Comparison of ENCODE assay signal across 14 mouse cellular contexts in genomic region chr13:104397814-104398213, GRCm38 (mm10).
DNase-seq lines count a peak whose midpoint lies in the region; ATAC-seq lines count a peak whose summit lies in the region.
"Had no signal": no experiment of that assay in that cellular context is flagged by ENCODE, and none has a peak within 500 bp of the region (broad histone marks: within the 10 kb centered on the region; RNA-seq: fewer than 3 reads in every experiment).

No protein-coding gene starts in this region.

- H3K9ac ChIP-seq in neural tube, embryonic 15.5 days (replicated peaks): no peak overlapping the region
- H3K9ac ChIP-seq: embryonic facial prominence, embryonic 15.5 days; liver, postnatal 0 days had no signal

- no peaks in the 10 kb centered on the region for H3K36me3 ChIP-seq in neural tube, embryonic 15.5 days
- H3K36me3 ChIP-seq: embryonic facial prominence, embryonic 15.5 days had no signal

- no peak for ATAC-seq in neural tube, embryonic 15.5 days (ENCODE audit: low FRiP score)
- ATAC-seq: liver, postnatal 0 days had no signal

- peak; percentile 22 to 69 for DNase-seq in adrenal gland, adult (ENCODE audit: inconsistent age in 2 of 2, low spot score in 1 of 2)
- DNase-seq in adrenal gland, adult 18-20 months (ENCODE audit: low spot score in 2 of 2): no peak
- peak; percentile 19 for DNase-seq in kidney, postnatal 10 days
- no peak for DNase-seq in kidney, adult 18-20 months
- DNase-seq in right cerebral cortex, adult 2 months (ENCODE audit: low spot score in 2 of 2): peak; percentile 3 to 22
- no peak for DNase-seq in right cerebral cortex, postnatal 25 days
- no peak for DNase-seq in thymus, postnatal 25 days
- DNase-seq: cerebellum, adult 11-12 months; gastrocnemius, adult 2 months; layer of hippocampus, postnatal 36 days; liver, postnatal 0 days; thymus, postnatal 4 days had no signal

- H3K4me1 ChIP-seq in neural tube, embryonic 15.5 days: no peaks in the 10 kb centered on the region
- H3K4me1 ChIP-seq: embryonic facial prominence, embryonic 15.5 days had no signal

- no peaks in the 10 kb centered on the region for H3K27me3 ChIP-seq in neural tube, embryonic 15.5 days (replicated peaks)
- H3K27me3 ChIP-seq: embryonic facial prominence, embryonic 15.5 days had no signal

- no peak overlapping the region for H3K27ac ChIP-seq in neural tube, embryonic 15.5 days (replicated peaks)
- H3K27ac ChIP-seq: embryonic facial prominence, embryonic 15.5 days; gastrocnemius, adult 2 months had no signal

- H3K4me3 ChIP-seq in neural tube, embryonic 15.5 days (replicated peaks): no peak overlapping the region
- H3K4me3 ChIP-seq: embryonic facial prominence, embryonic 15.5 days; gastrocnemius, adult 2 months had no signal

- no peak overlapping the region for H3K4me2 ChIP-seq in neural tube, embryonic 15.5 days
- H3K4me2 ChIP-seq: embryonic facial prominence, embryonic 15.5 days had no signal

- no peaks in the 10 kb centered on the region for H3K9me3 ChIP-seq in neural tube, embryonic 15.5 days (replicated peaks)
- H3K9me3 ChIP-seq: embryonic facial prominence, embryonic 15.5 days had no signal

- 64% methylated on average over 8 of the region's 8 CpGs for WGBS in neural tube, embryonic 15.5 days

Comparison
In these comparisons a context has a peak if more than half of its experiments do, and no peak if none do; other contexts are left out.
1. DNase-seq: peak in adrenal gland, adult (2 of 2), kidney, postnatal 10 days (single experiment) and right cerebral cortex, adult 2 months (2 of 2); none in adrenal gland, adult 18-20 months (0 of 2), kidney, adult 18-20 months (single experiment), right cerebral cortex, postnatal 25 days (single experiment) and thymus, postnatal 25 days (single experiment).